Mouse (Mus musculus) testis, postnatal 10 days (tissue): ENCODE data around the gene Gm3512.
"Not testable (repeated sequence)": the region's sequence is repeated elsewhere in the genome, so short reads cannot be mapped to it uniquely, and the experiment has no call there.

ENCODE experiments used
- DNase-seq: peaks from one replicate; pipeline ENCODE4 v3.0.0; 2021; ENCODE audit warnings: low spot score

Gm3512 gene

GRCm38 (mm10) chr14:7174483-7174971 is at the start of gene Gm3512:
TSS of gene Gm3512 (minus strand) at chr14:7174533.
- DNase-seq = peak; percentile 20

- not testable (repeated sequence) for DNase-seq
These were observed 25.7 kb upstream of the Gm3512 start for GRCm38 (mm10) chr14:7200070-7200469.

- DNase-seq = not testable (repeated sequence)
These were observed 20.1 kb upstream of the Gm3512 start, which contains the start of gene Gm16434 for GRCm38 (mm10) chr14:7194440-7194839. TSS of gene Gm16434 (minus strand) at chr14:7194540.

GRCm38 (mm10) chr14:7125312-7125711 is 49.0 kb downstream of the Gm3512 start, which contains the start of gene Gm6676:
TSS of gene Gm6676 (minus strand) at chr14:7125412.
- not testable (repeated sequence) for DNase-seq

GRCm38 (mm10) chr14:7105124-7105802 is 69.1 kb downstream of the Gm3512 start:
- peak; percentile 30 for DNase-seq
